Mouse (Mus musculus) embryonic stem cell, embryonic (primary cell): ENCODE data around the gene Arpc3.

ENCODE experiments used
- CTCF ChIA-PET, 4 experiments: fragments of 300-600 bp in 2 of 4; fragments of 350-600 bp in 2 of 4; sonication (Branson Sonifier 250); formaldehyde crosslinking; loops; one replicate each; lab custom pipeline; 2022; ENCODE audit warnings: inconsistent platforms in 2 of 4; lab: Charles Lee
- POLR2A ChIA-PET, 4 experiments: fragments of 300-600 bp in 2 of 4; fragments of 350-600 bp in 2 of 4; sonication (Branson Sonifier 250); formaldehyde crosslinking; loops; one replicate each; lab custom pipeline; 2022; ENCODE audit warnings: antibody characterized with exemption in 4 of 4, inconsistent platforms in 1 of 4; lab: Charles Lee

The Arpc3 gene

GRCm38 (mm10) chr5:122391786-122392180 is at the start of gene Arpc3:
Arpc3 (plus strand) TSS chr5:122391878.
- ChIA-PET CTCF (interaction anchor here (0.6 to 1.3 kb wide), 10 partner anchors 11 to 277 kb away, joined by 3 to 8 read pairs (median 3); partner anchors contain the start of gene Tctn1 (in 2 of the 4)), POLR2A (interaction anchor here in 2 of 4 experiments (0.6 to 1.6 kb wide), 12 partner anchors 9 to 1956 kb away, joined by 3 to 5 read pairs (median 3); partner anchors contain the start of genes Rad9b (in 1 of the 2) and Vps29 (in 1 of the 2))

GRCm38 (mm10) chr5:122342874-122343273 is 48.8 kb upstream of the Arpc3 start:
- ChIA-PET POLR2A (interaction anchor here in 3 of 4 experiments (0.6 to 3.6 kb wide), 43 partner anchors 8 to 226 kb away, joined by 3 to 28 read pairs (median 4); partner anchors contain the start of genes Tctn1 (in 3 of the 3), Rad9b (in 2 of the 3), Vps29 (in 2 of the 3) and Anapc7 (in 1 of the 3)), CTCF (interaction anchor here (0.6 to 3.6 kb wide), 31 partner anchors 11 to 789 kb away, joined by 3 to 52 read pairs (median 4); partner anchors contain the start of genes Tctn1 (in 4 of the 4), Rad9b (in 1 of the 4), Rhof (in 1 of the 4) and Vps29 (in 1 of the 4))

GRCm38 (mm10) chr5:122343768-122344167 is 47.9 kb upstream of the Arpc3 start:
- CTCF ChIA-PET, result interaction anchor here (0.6 to 3.6 kb wide), 43 partner anchors 9 to 455 kb away, joined by 3 to 52 read pairs (median 4); partner anchors contain the start of genes Tctn1 (in 4 of the 4), Rad9b (in 1 of the 4) and Vps29 (in 1 of the 4)
- POLR2A ChIA-PET, result interaction anchor here (0.6 to 3.6 kb wide), 48 partner anchors 9 to 227 kb away, joined by 3 to 28 read pairs (median 4); partner anchors contain the start of genes Tctn1 (in 3 of the 4), Rad9b (in 2 of the 4), Vps29 (in 2 of the 4) and Anapc7 (in 1 of the 4)

GRCm38 (mm10) chr5:122344260-122344659 is 47.4 kb upstream of the Arpc3 start:
- CTCF ChIA-PET, result interaction anchor here (0.5 to 3.6 kb wide), 40 partner anchors 9 to 367 kb away, joined by 3 to 52 read pairs (median 4); partner anchors contain the start of genes Tctn1 (in 4 of the 4), Rad9b (in 2 of the 4) and Vps29 (in 2 of the 4)

GRCm38 (mm10) chr5:122345777-122346176 is 45.9 kb upstream of the Arpc3 start:
- ChIA-PET CTCF (interaction anchor here in 3 of 4 experiments (0.6 to 3.6 kb wide), 7 partner anchors 20 to 82 kb away, joined by 3 to 25 read pairs (median 3); partner anchors contain the start of gene Tctn1 (in 1 of the 3)), POLR2A (interaction anchor here in 2 of 4 experiments (0.6 to 3.6 kb wide), 5 partner anchors 8 to 90 kb away, joined by 3 to 28 read pairs (median 3); partner anchors contain the start of genes Rad9b (in 1 of the 2), Tctn1 (in 1 of the 2) and Vps29 (in 1 of the 2))

More at GRCm38 (mm10) chr5:122344260-122344659, 47.4 kb upstream of the Arpc3 start:
- POLR2A ChIA-PET, result interaction anchor here in 3 of 4 experiments (0.7 to 3.6 kb wide), 24 partner anchors 9 to 214 kb away, joined by 3 to 28 read pairs (median 6); partner anchors contain the start of genes Rad9b (in 2 of the 3), Tctn1 (in 2 of the 3) and Vps29 (in 2 of the 3)

GRCm38 (mm10) chr5:122353807-122354491 is 37.7 kb upstream of the Arpc3 start, which contains the start of the genes Rad9b and Vps29:
Rad9b (minus strand) TSS chr5:122354233.
Vps29 (plus strand) TSS chr5:122354369.
- POLR2A ChIA-PET, result interaction anchor here (0.6 to 2.4 kb wide), 68 partner anchors 10 to 784 kb away, joined by 3 to 28 read pairs (median 4); partner anchors contain the start of genes Tctn1 (in 3 of the 4), Atp2a2 (in 2 of the 4), Fam216a (in 2 of the 4) and Ppp1cc (in 2 of the 4)
- CTCF ChIA-PET, result interaction anchor here (0.6 to 3.4 kb wide), 21 partner anchors 9 to 942 kb away, joined by 3 to 12 read pairs (median 3); partner anchors contain the start of genes Tctn1 (in 2 of the 4) and Gpn3 (in 1 of the 4)

- ChIA-PET CTCF (interaction anchor here (0.6 to 3.4 kb wide), 9 partner anchors 10 to 409 kb away, joined by 3 to 12 read pairs (median 6); partner anchors contain the start of gene Tctn1 (in 2 of the 4)), POLR2A (interaction anchor here (0.6 to 2.4 kb wide), 51 partner anchors 9 to 925 kb away, joined by 3 to 28 read pairs (median 4); partner anchors contain the start of genes Fam216a (in 3 of the 4), Tctn1 (in 3 of the 4), Gpn3 (in 2 of the 4) and Ppp1cc (in 2 of the 4))
These were observed 37.1 kb upstream of the Arpc3 start for GRCm38 (mm10) chr5:122354492-122355067.

GRCm38 (mm10) chr5:122371591-122372191 is 20.0 kb upstream of the Arpc3 start, which contains the start of gene Gpn3:
Gpn3 (plus strand) TSS chr5:122371876.
- POLR2A ChIA-PET, result interaction anchor here in 3 of 4 experiments (0.5 to 2.1 kb wide), 31 partner anchors 8 to 1820 kb away, joined by 3 to 22 read pairs (median 3); partner anchors contain the start of genes Rad9b (in 2 of the 3), Tctn1 (in 2 of the 3) and Vps29 (in 2 of the 3)
- CTCF ChIA-PET, result interaction anchor here in 3 of 4 experiments (0.5 to 1.3 kb wide), 7 partner anchors 8 to 527 kb away, joined by 3 to 7 read pairs (median 4); partner anchors contain the start of genes Rad9b (in 1 of the 3) and Vps29 (in 1 of the 3)

GRCm38 (mm10) chr5:122372192-122372769 is 19.4 kb upstream of the Arpc3 start, which contains the start of gene Fam216a:
Fam216a (minus strand) TSS chr5:122372364.
- CTCF ChIA-PET, result interaction anchor here (0.6 to 1.3 kb wide), 11 partner anchors 8 to 269 kb away, joined by 3 to 4 read pairs (median 3); partner anchors contain the start of gene Rad9b (in 1 of the 4)
- POLR2A ChIA-PET, result interaction anchor here in 3 of 4 experiments (0.5 to 2.1 kb wide), 35 partner anchors 7 to 1821 kb away, joined by 3 to 22 read pairs (median 3); partner anchors contain the start of genes Rad9b (in 3 of the 3), Vps29 (in 2 of the 3), Naa25 (in 1 of the 3) and Tctn1 (in 1 of the 3)

DNA sequence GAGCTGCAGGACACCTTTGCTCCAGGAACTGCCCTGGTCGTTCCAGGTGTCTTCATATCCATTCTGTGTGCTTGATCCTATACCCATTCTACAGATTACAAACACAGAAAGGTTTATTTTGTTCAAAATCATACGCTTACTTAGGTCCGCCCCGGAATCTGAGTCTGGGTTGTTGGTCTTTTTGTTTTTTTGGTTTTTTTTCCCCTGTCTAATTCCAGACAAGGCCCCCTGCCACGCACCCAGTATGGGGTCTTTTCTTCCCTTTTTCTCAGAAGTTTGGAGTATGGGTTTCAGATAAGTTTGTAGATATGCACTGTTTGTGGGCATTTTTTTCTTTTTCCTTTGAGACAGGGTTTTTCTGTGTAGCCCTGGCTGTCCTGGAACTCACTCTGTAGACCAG is 18.8 kb upstream of the Arpc3 start:
- CTCF ChIA-PET, result interaction anchor here in 3 of 4 experiments (0.6 to 1.3 kb wide), 7 partner anchors 19 to 182 kb away, joined by 3 to 4 read pairs (median 3); partner anchors contain the start of gene Rad9b (in 1 of the 3)
- POLR2A ChIA-PET, result interaction anchor here in 3 of 4 experiments (0.6 to 2.1 kb wide), 25 partner anchors 11 to 421 kb away, joined by 3 to 22 read pairs (median 4); partner anchors contain the start of genes Rad9b (in 3 of the 3), Vps29 (in 2 of the 3) and Tctn1 (in 1 of the 3)

DNA sequence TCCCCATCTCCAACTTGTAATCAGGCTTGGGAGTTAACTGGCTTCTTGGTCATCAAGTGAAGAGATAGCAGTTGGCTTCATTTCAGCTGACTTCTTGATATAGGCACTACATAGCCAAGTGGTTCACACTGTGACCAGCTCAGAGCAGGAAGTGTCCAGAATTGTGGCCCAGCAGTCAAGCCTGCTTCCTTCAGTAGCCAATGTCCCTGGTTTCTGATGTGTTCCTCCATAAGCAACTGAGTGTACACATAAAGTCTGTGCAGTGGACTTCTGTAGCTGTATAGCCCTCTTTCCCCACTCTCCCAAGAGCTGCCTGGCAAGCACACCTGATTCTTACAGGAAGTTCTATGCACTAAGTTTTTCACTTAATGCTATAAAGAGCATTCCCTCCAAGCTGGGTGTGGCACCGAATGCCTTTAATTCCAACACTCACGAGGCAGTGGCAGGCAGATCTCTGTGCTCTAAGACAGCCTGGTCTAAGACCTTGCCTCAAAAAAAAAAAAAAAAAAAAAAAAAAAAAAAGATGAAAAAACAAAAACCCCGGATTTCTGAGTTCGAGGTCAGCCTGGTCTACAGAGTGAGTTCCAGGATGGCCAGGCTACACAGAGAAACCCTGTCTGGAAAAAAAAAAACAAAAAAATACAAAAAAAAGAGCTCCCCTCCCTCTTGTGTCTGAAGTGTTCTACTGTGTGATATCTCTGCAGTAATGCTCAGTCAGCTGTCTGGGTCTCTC is 14.4 kb upstream of the Arpc3 start:
- CTCF ChIA-PET, result interaction anchor here in 3 of 4 experiments (0.6 to 0.9 kb wide), 13 partner anchors 22 to 1160 kb away, joined by 3 to 15 read pairs (median 5); partner anchors contain the start of genes Rad9b (in 1 of the 3) and Tctn1 (in 1 of the 3)
- POLR2A ChIA-PET, result interaction anchor here in 3 of 4 experiments (0.6 to 1.6 kb wide), 20 partner anchors 7 to 564 kb away, joined by 3 to 12 read pairs (median 5); partner anchors contain the start of genes Rad9b (in 1 of the 3) and Vps29 (in 1 of the 3)

DNA sequence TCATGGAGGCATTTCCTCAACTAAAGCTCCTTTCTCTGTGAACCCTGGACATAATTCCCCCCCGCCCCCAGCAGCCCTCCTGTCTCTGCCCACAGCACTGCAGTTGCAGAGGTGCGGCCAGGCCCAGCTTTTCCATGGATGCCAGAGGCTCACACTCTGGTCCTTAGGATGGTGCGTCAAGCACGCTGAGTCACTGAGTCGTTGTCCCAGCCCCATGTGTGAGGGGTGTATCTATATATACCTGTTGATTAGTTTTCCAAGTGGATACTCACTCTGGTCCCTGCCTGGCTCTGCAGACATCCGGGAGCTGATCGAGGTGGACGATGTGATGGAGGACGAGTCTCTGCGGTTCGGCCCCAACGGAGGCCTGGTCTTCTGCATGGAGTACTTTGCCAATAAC is 13.5 kb upstream of the Arpc3 start:
- POLR2A ChIA-PET, result interaction anchor here in 3 of 4 experiments (0.6 to 2.2 kb wide), 11 partner anchors 8 to 565 kb away, joined by 3 to 17 read pairs (median 4); partner anchors contain the start of genes Rad9b (in 2 of the 3) and Vps29 (in 2 of the 3)
- CTCF ChIA-PET, result interaction anchor here (0.6 to 2.6 kb wide), 8 partner anchors 24 to 526 kb away, joined by 3 to 26 read pairs (median 3); partner anchors contain the start of genes Rad9b (in 1 of the 4) and Tctn1 (in 1 of the 4)

GRCm38 (mm10) chr5:122379374-122380155 is 12.1 kb upstream of the Arpc3 start:
- ChIA-PET CTCF (interaction anchor here (0.5 to 3.3 kb wide), 66 partner anchors 8 to 687 kb away, joined by 3 to 26 read pairs (median 3); partner anchors contain the start of genes Tctn1 (in 3 of the 4), Arpc3 (in 2 of the 4), Gpn3 (in 2 of the 4) and Fam216a (in 1 of the 4)), POLR2A (interaction anchor here in 3 of 4 experiments (0.6 to 2.2 kb wide), 21 partner anchors 8 to 251 kb away, joined by 3 to 17 read pairs (median 4); partner anchors contain the start of genes Rad9b (in 2 of the 3), Vps29 (in 2 of the 3), Arpc3 (in 1 of the 3) and Gpn3 (in 1 of the 3))
